Mouse (Mus musculus) cerebellum, postnatal 25 days (tissue): ENCODE results near the gene Tnfsf8.

ENCODE experiments used
- DNase-seq, 2 experiments: peaks; one replicate each; pipeline ENCODE4 v3.0.0; 2021; ENCODE audit warnings: mixed read lengths in 2 of 2

The Tnfsf8 gene

GRCm38 (mm10) chr4:63840457-63840856 lies 20.7 kb downstream of the Tnfsf8 start:
- no peak for DNase-seq

- DNase-seq: no peak
Observed at GRCm38 (mm10) chr4:63823136-63823535, 38.0 kb downstream of the Tnfsf8 start.

- no peak for DNase-seq
Observed at GRCm38 (mm10) chr4:63817505-63817904, 43.6 kb downstream of the Tnfsf8 start.

- no peak for DNase-seq
Observed at GRCm38 (mm10) chr4:63815668-63816067, 45.5 kb downstream of the Tnfsf8 start.

- no peak for DNase-seq
Observed at GRCm38 (mm10) chr4:63798083-63798482, 63.1 kb downstream of the Tnfsf8 start.

GRCm38 (mm10) chr4:63796527-63796926 lies 64.6 kb downstream of the Tnfsf8 start:
- DNase-seq: no peak

- DNase-seq: no peak
Observed at GRCm38 (mm10) chr4:63792328-63792727, 68.8 kb downstream of the Tnfsf8 start.

GRCm38 (mm10) chr4:63785466-63785865 lies 75.7 kb downstream of the Tnfsf8 start:
- DNase-seq: no peak

- DNase-seq: no peak
Observed at GRCm38 (mm10) chr4:63783826-63784225, 77.3 kb downstream of the Tnfsf8 start.

GRCm38 (mm10) chr4:63782970-63783613 lies 78.1 kb downstream of the Tnfsf8 start:
- no peak for DNase-seq
